Comparison of ENCODE assay signal across 11 mouse cellular contexts in the genomic region with DNA sequence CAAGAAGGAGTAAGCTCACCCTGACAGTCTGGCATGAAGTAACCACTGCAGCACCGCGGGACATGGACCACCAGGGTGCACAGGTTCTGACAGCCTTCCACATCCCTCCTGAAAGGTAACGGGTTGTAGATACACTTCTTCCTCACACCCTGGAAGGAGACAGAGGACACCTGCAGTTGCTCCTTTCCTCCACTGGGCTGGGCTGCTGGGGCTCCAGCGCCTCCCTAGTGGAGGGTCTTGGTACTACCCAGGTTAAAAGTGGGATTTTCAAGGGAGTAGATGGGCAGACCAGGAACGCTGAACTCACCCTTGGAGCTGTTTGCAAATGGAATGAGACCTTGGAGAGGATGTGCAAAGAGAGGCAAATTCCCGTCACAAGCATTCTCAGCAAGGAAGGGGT.
DNase-seq lines count a peak whose midpoint lies in the region; ATAC-seq and TF ChIP-seq lines count a peak whose summit lies in the region.
"Had no signal": no experiment of that assay in that cellular context is flagged by ENCODE, and none has a peak within 500 bp of the region (broad histone marks: within the 10 kb centered on the region; RNA-seq: fewer than 3 reads in every experiment).

No protein-coding gene starts in this region.

- no peak for ATAC-seq in heart, postnatal 0 days (ENCODE audit: insufficient read depth, low read depth)
- no peak for ATAC-seq in lung, postnatal 0 days
- no peak for ATAC-seq in stomach, postnatal 0 days (ENCODE audit: low FRiP score, low TSS enrichment)

- no peak for TF ChIP-seq EP300 in heart, postnatal 0 days (IDR thresholded peaks at IDR 0.05; ENCODE audit: low read depth)
- no peak for TF ChIP-seq EP300 in lung, postnatal 0 days (IDR thresholded peaks at IDR 0.05)
- TF ChIP-seq EP300 in stomach, postnatal 0 days (optimal IDR thresholded peaks at IDR 0.05) = no peak

- no peak overlapping the region for H3K9ac ChIP-seq in heart, postnatal 0 days (replicated peaks; ENCODE audit: low read depth, low read length)
- H3K9ac ChIP-seq in lung, postnatal 0 days (replicated peaks; ENCODE audit: low read depth) = no peak overlapping the region
- H3K9ac ChIP-seq in stomach, postnatal 0 days (ENCODE audit: low read length) = no peak overlapping the region
- H3K9ac ChIP-seq: hindbrain, embryonic 13.5 days; limb, embryonic 13.5 days had no signal

- no peak for DNase-seq in heart, postnatal 0 days (ENCODE audit: low spot score)
- no peak for DNase-seq in heart, adult 9 months (ENCODE audit: low spot score in 2 of 2)
- DNase-seq in lung, postnatal 0 days (ENCODE audit: low spot score) = no peak
- DNase-seq in lung, postnatal 25 days (ENCODE audit: low spot score) = no peak
- no peak for DNase-seq in stomach, postnatal 0 days (ENCODE audit: low spot score)
- no peak for DNase-seq in spleen, postnatal 14 days (ENCODE audit: low spot score in 2 of 2)
- no peak for DNase-seq in layer of hippocampus, postnatal 14 days (ENCODE audit: low spot score in 2 of 2)
- DNase-seq: kidney, postnatal 10 days had no signal

- no peak for TF ChIP-seq POLR2A in bone marrow, adult 2 months (IDR thresholded peaks at IDR 0.05; ENCODE audit: borderline replicate concordance, control insufficient read depth, low read depth, low read length)

- H3K27me3 ChIP-seq in heart, postnatal 0 days (ENCODE audit: control insufficient read depth, insufficient read depth, low read length) = no peaks in the 10 kb centered on the region
- no peaks in the 10 kb centered on the region for H3K27me3 ChIP-seq in lung, postnatal 0 days (replicated peaks; ENCODE audit: insufficient read depth, low read length)
- H3K27me3 ChIP-seq in stomach, postnatal 0 days (ENCODE audit: control insufficient read depth, insufficient read depth, low read length) = no peaks in the 10 kb centered on the region
- H3K27me3 ChIP-seq: hindbrain, embryonic 13.5 days had no signal

- WGBS in heart, postnatal 0 days = 86% methylated on average over 6 of the region's 6 CpGs
- 88% methylated on average over 6 of the region's 6 CpGs for WGBS in lung, postnatal 0 days
- WGBS in bone marrow, adult 2 months = 82% methylated on average over 6 of the region's 6 CpGs
- WGBS in stomach, postnatal 0 days = 92% methylated on average over 6 of the region's 6 CpGs

- peak; percentile 8; the same call in 1 of the 2 replicates for TF ChIP-seq CTCF in heart, postnatal 0 days (IDR thresholded peaks at IDR 0.05; ENCODE audit: low read depth)
- TF ChIP-seq CTCF in lung, postnatal 0 days (IDR thresholded peaks at IDR 0.05) = peak; percentile 50
- TF ChIP-seq CTCF in bone marrow, adult 2 months (IDR thresholded peaks at IDR 0.05; ENCODE audit: control insufficient read depth, insufficient read depth, low read length) = peak; percentile 14; the same call in 1 of the 2 replicates
- TF ChIP-seq CTCF in stomach, postnatal 0 days (IDR thresholded peaks at IDR 0.05; ENCODE audit: low read depth) = peak; percentile 49

- no peaks in the 10 kb centered on the region for H3K36me3 ChIP-seq in heart, postnatal 0 days (replicated peaks; ENCODE audit: control insufficient read depth, insufficient read depth, low read length)
- H3K36me3 ChIP-seq in lung, postnatal 0 days (ENCODE audit: insufficient read depth, low read length) = no peaks in the 10 kb centered on the region
- H3K36me3 ChIP-seq in stomach, postnatal 0 days (ENCODE audit: control insufficient read depth, insufficient read depth, low read length) = no peaks in the 10 kb centered on the region
- H3K36me3 ChIP-seq: hindbrain, embryonic 13.5 days; limb, embryonic 13.5 days had no signal

- H3K27ac ChIP-seq in heart, postnatal 0 days (ENCODE audit: low read depth) = no peak overlapping the region
- no peak overlapping the region for H3K27ac ChIP-seq in lung, postnatal 0 days (ENCODE audit: low read length)
- no peak overlapping the region for H3K27ac ChIP-seq in bone marrow, adult 2 months (ENCODE audit: control insufficient read depth, insufficient read depth, low read depth, low read length, poor library complexity)
- H3K27ac ChIP-seq in stomach, postnatal 0 days (replicated peaks) = no peak overlapping the region
- H3K27ac ChIP-seq: hindbrain, embryonic 13.5 days; limb, embryonic 13.5 days had no signal

- no peaks in the 10 kb centered on the region for H3K9me3 ChIP-seq in heart, postnatal 0 days (replicated peaks; ENCODE audit: control insufficient read depth, low read length)
- H3K9me3 ChIP-seq in lung, postnatal 0 days (ENCODE audit: low read length) = no peaks in the 10 kb centered on the region
- H3K9me3 ChIP-seq in stomach, postnatal 0 days (ENCODE audit: control insufficient read depth, low read length) = no peaks in the 10 kb centered on the region
- H3K9me3 ChIP-seq: hindbrain, embryonic 13.5 days; limb, embryonic 13.5 days had no signal

- no peak overlapping the region for H3K4me3 ChIP-seq in heart, postnatal 0 days (ENCODE audit: low read depth, low read length)
- H3K4me3 ChIP-seq in lung, postnatal 0 days (ENCODE audit: low read depth, low read length) = no peak overlapping the region
- H3K4me3 ChIP-seq in bone marrow, adult 2 months (replicated peaks; ENCODE audit: control insufficient read depth, low read depth, low read length) = no peak overlapping the region
- no peak overlapping the region for H3K4me3 ChIP-seq in stomach, postnatal 0 days (ENCODE audit: low read depth, low read length)
- H3K4me3 ChIP-seq: hindbrain, embryonic 13.5 days; limb, embryonic 13.5 days had no signal

- H3K4me2 ChIP-seq in heart, postnatal 0 days (ENCODE audit: low read depth, low read length) = no peak overlapping the region
- H3K4me2 ChIP-seq in lung, postnatal 0 days (replicated peaks; ENCODE audit: low read depth, low read length) = no peak overlapping the region
- H3K4me2 ChIP-seq in stomach, postnatal 0 days (replicated peaks; ENCODE audit: low read depth) = no peak overlapping the region
- H3K4me2 ChIP-seq: hindbrain, embryonic 13.5 days; limb, embryonic 13.5 days had no signal

- H3K4me1 ChIP-seq in heart, postnatal 0 days (ENCODE audit: control insufficient read depth, insufficient read depth) = no peaks in the 10 kb centered on the region
- no peaks in the 10 kb centered on the region for H3K4me1 ChIP-seq in lung, postnatal 0 days (ENCODE audit: insufficient read depth, low read depth, low read length)
- no peaks in the 10 kb centered on the region for H3K4me1 ChIP-seq in bone marrow, adult 2 months (ENCODE audit: control insufficient read depth, insufficient read depth, low read length)
- no peaks in the 10 kb centered on the region for H3K4me1 ChIP-seq in stomach, postnatal 0 days (replicated peaks; ENCODE audit: control insufficient read depth, insufficient read depth)
- H3K4me1 ChIP-seq: hindbrain, embryonic 13.5 days; limb, embryonic 13.5 days had no signal
